Mouse (Mus musculus): ENCODE measurements around the gene Xxylt1. TPM values are rescaled to one million over a fixed set of nuclear protein-coding genes. Genes with fewer than 3 reads are reported as not detected.

Xxylt1 gene
- polyA plus RNA-seq, 1 experiment from 2014 or later: 22.4 TPM

DNA sequence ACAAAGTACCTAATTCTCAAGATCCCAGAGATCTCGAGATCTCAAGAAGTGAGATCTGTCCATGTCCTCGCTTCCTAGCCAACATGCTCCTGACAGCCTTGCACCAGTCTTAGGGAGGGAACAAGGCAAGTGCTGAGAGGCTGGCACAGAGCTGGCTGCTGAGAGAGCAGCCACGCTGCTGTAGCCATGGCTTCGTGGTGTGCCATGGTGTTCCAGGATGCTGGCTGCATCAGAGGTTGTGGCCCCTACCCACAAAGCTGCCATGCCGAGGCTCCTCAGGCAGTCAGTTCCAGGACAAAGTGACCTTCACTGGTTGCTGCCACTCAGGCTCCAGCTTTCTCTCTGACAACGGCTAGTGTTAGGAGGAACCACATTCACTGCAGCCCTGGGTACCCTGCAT, 78.3 kb downstream of the Xxylt1 start:
- Histone ChIP-seq H3K9ac (no peak overlapping the region), H3K4me2 (no peak overlapping the region)
- 59% methylated on average over 6 of the region's 6 CpGs for WGBS

DNA sequence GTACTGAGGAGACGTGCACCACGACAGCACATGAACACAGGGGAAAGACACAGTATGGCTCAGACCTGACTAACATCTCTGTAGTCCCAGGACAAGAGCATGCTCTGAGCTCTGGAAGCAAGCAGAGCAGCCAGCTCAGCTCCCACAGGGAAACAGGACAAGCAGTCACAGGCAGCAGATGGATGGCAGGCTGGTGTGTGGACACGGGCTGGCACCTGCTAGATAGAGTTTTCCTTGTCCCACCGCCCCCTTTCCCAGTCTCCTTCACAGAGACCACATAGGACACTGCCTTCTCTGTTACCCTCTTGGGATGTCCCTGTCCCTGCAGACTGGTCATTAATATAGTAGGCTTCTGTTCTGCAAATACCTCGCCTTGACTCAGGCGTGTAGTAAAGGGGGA, 79.1 kb downstream of the Xxylt1 start:
- Histone ChIP-seq H3K27me3 (no peaks in the 10 kb centered on the region), H3K4me3 (no peak overlapping the region), H3K36me3 (peaks cover 5% of the 10 kb centered on the region), H3K4me1 (peaks cover 22% of the 10 kb centered on the region), H3K4me2 (no peak overlapping the region), H3K27ac (no peak overlapping the region), H3K9ac (no peak overlapping the region), H3K9me3 (no peaks in the 10 kb centered on the region)
- ATAC-seq (ENCODE audit: insufficient number of reproducible peaks, insufficient read depth, low FRiP score, low TSS enrichment, low read depth): no peak
- WGBS: 83% methylated on average over 6 of the region's 6 CpGs

More for the DNA sequence above, 78.3 kb downstream of the Xxylt1 start:
- no peaks in the 10 kb centered on the region for H3K9me3 ChIP-seq
- peaks cover 22% of the 10 kb centered on the region for H3K4me1 ChIP-seq
- H3K36me3 ChIP-seq: peaks cover 5% of the 10 kb centered on the region
- H3K4me3 ChIP-seq: no peak overlapping the region
- H3K27me3 ChIP-seq: no peaks in the 10 kb centered on the region
- no peak for ATAC-seq (ENCODE audit: insufficient number of reproducible peaks, insufficient read depth, low FRiP score, low TSS enrichment, low read depth)
- no peak overlapping the region for H3K27ac ChIP-seq

DNA sequence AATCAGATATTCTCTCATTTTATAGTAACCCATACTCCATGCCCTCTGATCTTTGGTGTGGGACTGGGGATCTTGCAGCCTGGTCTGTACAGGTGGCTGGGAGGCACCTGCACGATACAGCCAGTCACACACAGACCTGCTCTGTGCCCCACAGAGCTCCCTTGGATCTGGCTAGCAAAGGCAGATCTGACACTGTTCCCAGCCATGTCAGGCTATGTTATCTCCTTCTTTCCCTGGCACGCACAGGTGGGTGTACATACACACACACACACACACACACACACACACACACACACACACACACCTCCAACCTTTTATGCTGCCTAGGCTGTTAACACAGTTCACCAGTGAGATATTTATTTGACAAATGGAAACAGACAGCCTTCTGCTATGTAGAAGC, 82.5 kb downstream of the Xxylt1 start:
- WGBS: 82% methylated on average over 2 of the region's 2 CpGs
- H3K27me3 ChIP-seq: no peaks in the 10 kb centered on the region
- no peak overlapping the region for H3K27ac ChIP-seq

DNA sequence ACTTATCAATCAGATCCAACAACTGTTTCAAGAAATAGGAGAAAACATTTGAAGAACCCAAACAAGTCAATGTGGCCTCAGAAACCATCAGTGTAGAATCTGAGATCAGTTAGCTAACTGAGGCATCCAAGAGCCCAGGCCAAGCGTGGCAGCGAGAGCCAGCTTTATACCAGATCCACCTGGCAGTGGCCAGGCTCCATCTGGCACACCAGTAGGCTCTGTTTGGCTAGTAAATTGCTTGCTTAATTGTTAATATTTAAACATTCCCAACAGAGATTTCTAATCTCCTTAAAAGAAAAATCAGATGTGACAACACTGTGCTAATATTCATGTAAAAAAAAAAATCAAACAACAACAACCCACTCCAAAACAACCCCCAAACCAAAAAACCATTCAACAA, 83.2 kb downstream of the Xxylt1 start:
- Histone ChIP-seq H3K4me3 (no peak overlapping the region), H3K4me1 (peaks cover 17% of the 10 kb centered on the region; the same call in 1 of the 2 replicates), H3K9me3 (no peaks in the 10 kb centered on the region), H3K9ac (no peak overlapping the region), H3K27ac (no peak overlapping the region), H3K4me2 (no peak overlapping the region), H3K27me3 (no peaks in the 10 kb centered on the region), H3K36me3 (no peaks in the 10 kb centered on the region)
- ATAC-seq (ENCODE audit: insufficient number of reproducible peaks, insufficient read depth, low FRiP score, low TSS enrichment, low read depth): no peak
- WGBS: 84% methylated on average over 2 of the region's 2 CpGs

More for the DNA sequence above, 82.5 kb downstream of the Xxylt1 start:
- no peaks in the 10 kb centered on the region for H3K9me3 ChIP-seq
- no peak overlapping the region for H3K4me2 ChIP-seq
- no peak overlapping the region for H3K4me3 ChIP-seq
- ATAC-seq (ENCODE audit: insufficient number of reproducible peaks, insufficient read depth, low FRiP score, low TSS enrichment, low read depth): no peak
- no peaks in the 10 kb centered on the region for H3K36me3 ChIP-seq
- H3K9ac ChIP-seq: no peak overlapping the region
- H3K4me1 ChIP-seq: peaks cover 24% of the 10 kb centered on the region

DNA sequence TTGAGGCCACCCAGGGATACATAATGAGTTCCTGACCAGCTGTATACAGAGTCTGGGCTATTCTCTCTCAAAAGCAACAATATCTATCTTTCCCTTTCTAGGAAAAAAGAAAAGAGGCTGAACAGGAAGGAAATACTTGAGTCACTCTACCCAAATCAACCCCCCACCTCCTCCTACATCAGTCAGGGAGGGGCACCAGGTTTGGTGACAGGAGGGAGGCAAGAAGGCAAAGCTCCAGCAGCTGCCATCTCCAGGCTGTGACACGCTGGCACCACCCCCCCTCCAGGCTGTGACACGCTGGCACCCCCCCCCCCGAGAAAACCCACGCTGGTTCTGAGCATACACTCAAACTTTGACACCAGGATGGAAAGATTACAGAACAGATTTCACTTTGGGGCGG, 85.8 kb downstream of the Xxylt1 start:
- no peaks in the 10 kb centered on the region for H3K36me3 ChIP-seq
- ATAC-seq (ENCODE audit: insufficient number of reproducible peaks, insufficient read depth, low FRiP score, low TSS enrichment, low read depth): no peak
- H3K9me3 ChIP-seq: no peaks in the 10 kb centered on the region
- H3K9ac ChIP-seq: no peak overlapping the region
- H3K27me3 ChIP-seq: no peaks in the 10 kb centered on the region
- H3K4me1 ChIP-seq: peaks cover 16% of the 10 kb centered on the region; the same call in 1 of the 2 replicates
- H3K4me2 ChIP-seq: no peak overlapping the region
- WGBS: 88% methylated on average over 5 of the region's 5 CpGs
- H3K27ac ChIP-seq: no peak overlapping the region
- H3K4me3 ChIP-seq: no peak overlapping the region

DNA sequence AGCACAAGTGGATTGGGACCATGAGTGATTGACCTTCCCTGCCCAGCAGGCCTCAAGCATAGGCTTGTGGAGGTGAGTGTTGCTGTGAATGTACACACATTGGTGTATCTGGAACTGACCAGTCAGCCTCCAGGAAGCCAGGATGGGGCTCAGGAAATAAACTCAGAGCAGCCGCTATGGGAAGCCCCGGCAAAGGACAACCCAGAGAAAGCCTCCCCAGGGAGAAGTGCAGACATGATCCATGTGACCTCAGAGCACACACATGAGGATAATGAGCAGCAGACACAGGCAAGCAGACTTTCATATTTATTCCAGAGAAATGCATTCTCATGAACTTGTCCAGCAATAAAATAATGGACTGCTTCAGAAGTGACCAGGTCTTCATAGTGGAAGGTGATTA, 86.4 kb downstream of the Xxylt1 start:
- Histone ChIP-seq H3K4me2 (no peak overlapping the region), H3K4me1 (peaks cover 16% of the 10 kb centered on the region; the same call in 1 of the 2 replicates), H3K9me3 (no peaks in the 10 kb centered on the region), H3K9ac (no peak overlapping the region), H3K27me3 (no peaks in the 10 kb centered on the region), H3K36me3 (no peaks in the 10 kb centered on the region), H3K4me3 (no peak overlapping the region), H3K27ac (no peak overlapping the region)
- WGBS: 31% methylated on average over 2 of the region's 2 CpGs
- ATAC-seq (ENCODE audit: insufficient number of reproducible peaks, insufficient read depth, low FRiP score, low TSS enrichment, low read depth): no peak

DNA sequence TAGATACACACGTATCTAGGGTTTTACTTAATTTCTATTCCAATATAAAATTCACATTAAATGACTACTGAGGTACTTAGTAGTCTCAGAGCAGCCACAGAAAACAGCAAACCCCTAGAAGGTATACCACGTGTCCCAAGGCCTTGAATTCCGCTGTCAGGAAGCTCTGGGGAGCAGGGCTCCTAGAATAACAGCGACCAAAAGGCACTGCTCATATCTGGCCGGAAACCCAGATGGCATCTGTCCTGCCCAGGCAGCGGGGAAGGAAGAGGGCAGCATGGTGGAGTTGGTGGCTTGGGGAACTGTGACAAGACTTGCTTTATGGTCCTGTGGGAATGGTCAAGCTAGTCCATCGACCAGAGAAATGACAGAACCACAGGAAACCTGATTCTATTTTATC, 86.9 kb downstream of the Xxylt1 start:
- no peak overlapping the region for H3K4me3 ChIP-seq

DNA sequence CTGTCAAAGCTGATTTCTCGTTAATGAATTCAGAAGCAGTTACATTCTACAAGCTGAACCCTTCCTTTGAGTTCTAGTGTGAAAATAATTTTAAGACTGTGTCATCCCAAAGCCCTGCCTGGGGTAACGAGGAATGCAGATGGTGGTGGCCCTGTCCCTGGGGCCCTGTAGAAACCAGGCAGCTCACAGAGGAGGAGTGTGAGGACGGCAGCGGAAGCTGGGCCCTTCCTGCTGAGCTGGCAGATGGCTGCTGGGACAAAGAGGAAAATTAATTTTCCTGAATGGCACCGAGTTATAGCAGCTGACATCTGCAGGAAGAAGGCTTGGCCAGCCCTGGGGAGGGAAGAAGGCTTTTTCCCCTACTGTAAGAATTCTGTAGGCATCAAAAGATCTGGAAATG, 88.7 kb downstream of the Xxylt1 start:
- Histone ChIP-seq H3K4me2 (no peak overlapping the region), H3K4me3 (no peak overlapping the region), H3K36me3 (no peaks in the 10 kb centered on the region), H3K27me3 (no peaks in the 10 kb centered on the region), H3K4me1 (peaks cover 18% of the 10 kb centered on the region; the same call in 1 of the 2 replicates), H3K27ac (no peak overlapping the region), H3K9me3 (no peaks in the 10 kb centered on the region), H3K9ac (no peak overlapping the region)
- ATAC-seq (ENCODE audit: insufficient number of reproducible peaks, insufficient read depth, low FRiP score, low TSS enrichment, low read depth): no peak
- WGBS: 54% methylated on average over 5 of the region's 5 CpGs

More for the DNA sequence above, 86.9 kb downstream of the Xxylt1 start:
- no peaks in the 10 kb centered on the region for H3K36me3 ChIP-seq
- 87% methylated on average over 7 of the region's 7 CpGs for whole genome bisulfite sequencing
- no peak overlapping the region for H3K4me2 ChIP-seq
- ATAC-seq (ENCODE audit: insufficient number of reproducible peaks, insufficient read depth, low FRiP score, low TSS enrichment, low read depth): no peak
- no peaks in the 10 kb centered on the region for H3K27me3 ChIP-seq
- H3K9ac ChIP-seq: no peak overlapping the region
- no peak overlapping the region for H3K27ac ChIP-seq
- peaks cover 16% of the 10 kb centered on the region; the same call in 1 of the 2 replicates for H3K4me1 ChIP-seq
- H3K9me3 ChIP-seq: no peaks in the 10 kb centered on the region

DNA sequence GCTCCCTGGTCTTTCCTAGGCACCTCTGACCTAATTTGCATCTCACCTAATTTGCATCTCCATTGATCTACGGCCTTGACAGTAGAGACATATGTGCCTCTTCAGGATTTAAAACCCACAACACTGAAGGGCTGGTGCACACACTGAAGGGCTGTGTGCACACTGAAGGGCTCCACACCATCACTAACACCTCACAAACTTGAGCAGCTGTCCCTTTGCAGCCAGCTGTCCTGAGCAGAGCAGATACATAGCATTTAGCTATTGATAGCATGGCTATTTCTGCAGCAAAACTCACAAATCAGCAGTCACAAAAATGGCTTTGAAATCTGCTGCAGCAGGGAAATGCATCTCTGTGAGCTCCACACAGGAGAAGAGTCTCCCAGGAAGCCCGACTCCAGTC, 90.6 kb downstream of the Xxylt1 start:
- Histone ChIP-seq H3K9ac (no peak overlapping the region), H3K4me2 (no peak overlapping the region), H3K4me1 (peaks cover 13% of the 10 kb centered on the region; the same call in 1 of the 2 replicates), H3K36me3 (no peaks in the 10 kb centered on the region), H3K9me3 (no peaks in the 10 kb centered on the region), H3K27me3 (no peaks in the 10 kb centered on the region), H3K27ac (no peak overlapping the region), H3K4me3 (no peak overlapping the region)
- 68% methylated on average over 2 of the region's 2 CpGs for WGBS
- ATAC-seq (ENCODE audit: insufficient number of reproducible peaks, insufficient read depth, low FRiP score, low TSS enrichment, low read depth): no peak

DNA sequence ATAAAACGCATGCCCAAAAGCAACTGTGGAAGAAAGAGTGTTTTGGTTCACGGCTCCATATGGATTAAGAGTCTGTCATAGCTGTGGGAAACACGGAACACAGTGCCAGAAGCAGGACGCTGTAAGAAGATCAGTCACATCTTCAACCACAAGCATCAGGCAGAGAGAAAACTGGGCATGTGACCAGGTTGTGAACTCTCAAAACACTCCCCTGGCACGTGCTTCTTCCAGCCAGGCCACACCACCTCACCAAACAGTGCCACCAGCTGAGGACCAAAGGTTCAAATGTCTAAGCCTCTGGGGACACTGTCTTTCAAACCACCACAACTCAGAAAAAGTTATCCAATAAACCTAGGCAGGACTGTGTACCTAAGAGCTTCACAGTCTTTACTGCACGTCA, 93.0 kb downstream of the Xxylt1 start:
- 71% methylated on average over 6 of the region's 6 CpGs for WGBS
- Histone ChIP-seq H3K36me3 (no peaks in the 10 kb centered on the region), H3K4me2 (no peak overlapping the region), H3K4me3 (no peak overlapping the region), H3K4me1 (peaks cover 17% of the 10 kb centered on the region; the same call in 1 of the 2 replicates), H3K27ac (no peak overlapping the region), H3K9me3 (no peaks in the 10 kb centered on the region), H3K9ac (no peak overlapping the region), H3K27me3 (no peaks in the 10 kb centered on the region)
- no peak for ATAC-seq (ENCODE audit: insufficient number of reproducible peaks, insufficient read depth, low FRiP score, low TSS enrichment, low read depth)

DNA sequence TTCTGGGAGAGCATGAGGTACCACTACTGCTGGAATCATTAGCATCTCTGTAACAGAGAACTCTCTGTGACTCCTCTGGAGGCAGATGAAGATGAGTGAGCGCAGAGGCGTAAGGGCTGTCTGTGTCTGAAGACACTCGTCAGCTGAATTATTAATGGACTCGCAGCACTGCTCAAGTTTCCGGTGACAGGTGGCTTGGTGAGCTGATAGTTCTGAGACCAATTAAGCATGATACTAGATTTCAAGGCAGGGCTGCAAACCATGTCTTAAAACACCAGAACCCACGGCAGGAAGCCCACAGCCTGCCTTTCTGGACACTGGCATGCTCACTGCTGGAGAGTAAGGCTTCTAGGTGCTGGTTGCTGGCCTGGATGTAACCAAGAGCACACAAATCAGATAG, 93.5 kb downstream of the Xxylt1 start:
- H3K27ac ChIP-seq: no peak overlapping the region
- no peaks in the 10 kb centered on the region for H3K9me3 ChIP-seq

DNA sequence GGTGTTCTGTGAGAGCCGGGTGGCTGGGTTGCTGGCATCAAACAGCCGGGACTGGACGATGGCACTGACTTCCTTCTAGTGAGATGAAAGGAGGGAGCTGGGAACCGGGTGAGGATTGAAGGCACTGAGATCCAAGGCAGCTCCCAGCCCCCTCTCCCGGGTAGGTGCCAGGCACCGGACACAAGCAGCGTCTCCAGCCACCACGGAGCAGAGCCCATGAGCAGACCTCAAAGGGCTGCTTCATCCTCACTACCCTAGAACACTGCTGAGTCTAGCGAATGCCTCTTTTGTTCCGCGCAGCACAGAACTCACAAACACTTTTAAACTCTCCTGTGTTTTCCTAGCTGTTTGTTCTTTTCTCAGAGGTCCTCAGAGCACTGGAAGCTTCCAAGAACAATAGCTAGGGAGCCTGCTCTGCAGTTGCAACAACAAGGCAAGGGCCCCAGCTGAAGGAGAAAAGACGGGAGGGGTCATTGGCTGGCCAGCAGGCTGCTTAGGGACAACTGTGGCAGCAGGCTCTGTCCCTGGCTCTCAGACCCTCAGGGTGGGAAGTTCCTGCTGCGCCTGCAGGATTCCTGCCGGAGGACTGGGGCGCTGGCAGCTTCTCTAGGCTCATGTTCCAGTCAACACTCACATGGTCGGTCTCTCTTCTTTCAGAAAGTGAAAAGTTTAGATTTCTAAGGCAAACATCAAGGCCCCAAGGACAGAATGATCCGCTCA, 96.2 kb downstream of the Xxylt1 start:
- Histone ChIP-seq H3K27ac (peak overlapping the region; percentile 45; the same call in 1 of the 2 replicates), H3K36me3 (no peaks in the 10 kb centered on the region), H3K9me3 (no peaks in the 10 kb centered on the region), H3K27me3 (no peaks in the 10 kb centered on the region), H3K9ac (no peak overlapping the region), H3K4me1 (peaks cover 27% of the 10 kb centered on the region), H3K4me3 (no peak overlapping the region), H3K4me2 (no peak overlapping the region)
- ATAC-seq (ENCODE audit: insufficient number of reproducible peaks, insufficient read depth, low FRiP score, low TSS enrichment, low read depth): no peak
- WGBS: 28% methylated on average over 17 of the region's 17 CpGs

More for the DNA sequence above, 93.5 kb downstream of the Xxylt1 start:
- Histone ChIP-seq H3K36me3 (no peaks in the 10 kb centered on the region), H3K4me3 (no peak overlapping the region), H3K9ac (no peak overlapping the region), H3K4me2 (no peak overlapping the region), H3K27me3 (no peaks in the 10 kb centered on the region), H3K4me1 (peaks cover 17% of the 10 kb centered on the region; the same call in 1 of the 2 replicates)
- 71% methylated on average over 6 of the region's 6 CpGs for WGBS
- no peak for ATAC-seq (ENCODE audit: insufficient number of reproducible peaks, insufficient read depth, low FRiP score, low TSS enrichment, low read depth)

Data from embryonic facial prominence, embryonic 13.5 days (tissue).